Mouse (Mus musculus): ENCODE data around the gene Sqstm1. TPM values are rescaled to one million over a fixed set of nuclear protein-coding genes. Genes with fewer than 3 reads are reported as not detected.

Sqstm1 gene
- polyA plus RNA-seq, 1 experiment = 113 TPM

DNA sequence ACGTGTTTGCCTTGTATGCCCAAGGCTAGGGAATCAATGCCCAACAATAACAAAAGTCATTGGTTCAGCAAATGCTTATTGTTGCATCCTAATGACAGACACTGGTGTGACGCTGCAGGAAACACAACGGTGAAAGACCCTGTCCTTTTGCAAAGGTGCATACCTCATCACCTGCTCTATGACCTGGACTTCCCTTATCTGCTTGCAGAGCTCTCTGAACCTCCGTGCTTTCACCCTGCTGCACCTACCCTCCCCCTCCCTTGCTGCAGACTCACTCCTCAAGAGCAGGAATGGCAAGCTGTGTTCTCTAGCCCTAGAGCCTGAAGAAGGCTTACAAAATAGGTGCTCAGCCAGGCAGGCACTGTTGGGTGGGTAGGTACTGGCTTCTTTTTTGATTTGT is 15.8 kb downstream of the Sqstm1 start:
- no peak for DNase-seq (ENCODE audit: low read depth in 1 of 2, low spot score in 2 of 2)
- no peak overlapping the region for H3K4me3 ChIP-seq (ENCODE audit: extremely low read depth, insufficient read depth, insufficient read length)
- WGBS = 80% methylated on average over 4 of the region's 4 CpGs
- H3K27ac ChIP-seq (ENCODE audit: insufficient read depth, low read length) = no peak overlapping the region
- H3K4me1 ChIP-seq (ENCODE audit: control insufficient read depth, insufficient read depth, insufficient read length) = no peaks in the 10 kb centered on the region
- peaks cover 6% of the 10 kb centered on the region for H3K36me3 ChIP-seq (ENCODE audit: control insufficient read depth, insufficient read depth, low read length)
- no peaks in the 10 kb centered on the region for H3K27me3 ChIP-seq (ENCODE audit: control insufficient read depth, insufficient read depth, low read length)
- TF ChIP-seq POLR2A (IDR thresholded peaks at IDR 0.05; ENCODE audit: low read depth, low read length) (no peak), CTCF (IDR thresholded peaks at IDR 0.05; ENCODE audit: extremely low read depth, insufficient read depth, insufficient read length, insufficient replicate concordance) (no peak)

GRCm38 (mm10) chr11:50194070-50194469 is 16.6 kb downstream of the Sqstm1 start:
- no peaks in the 10 kb centered on the region for H3K4me1 ChIP-seq (ENCODE audit: control insufficient read depth, insufficient read depth, insufficient read length)
- H3K27ac ChIP-seq (ENCODE audit: insufficient read depth, low read length) = no peak overlapping the region
- TF ChIP-seq POLR2A (IDR thresholded peaks at IDR 0.05; ENCODE audit: low read depth, low read length) (no peak), CTCF (IDR thresholded peaks at IDR 0.05; ENCODE audit: extremely low read depth, insufficient read depth, insufficient read length, insufficient replicate concordance) (no peak)
- H3K27me3 ChIP-seq (ENCODE audit: control insufficient read depth, insufficient read depth, low read length) = no peaks in the 10 kb centered on the region
- H3K4me3 ChIP-seq (ENCODE audit: extremely low read depth, insufficient read depth, insufficient read length) = no peak overlapping the region
- no peak for DNase-seq (ENCODE audit: low read depth in 1 of 2, low spot score in 2 of 2)
- peaks cover 2% of the 10 kb centered on the region for H3K36me3 ChIP-seq (ENCODE audit: control insufficient read depth, insufficient read depth, low read length)
- WGBS = 85% methylated on average over 7 of the region's 7 CpGs

- Histone ChIP-seq H3K36me3 (ENCODE audit: control insufficient read depth, insufficient read depth, low read length) (no peaks in the 10 kb centered on the region), H3K4me3 (ENCODE audit: extremely low read depth, insufficient read depth, insufficient read length) (no peak overlapping the region), H3K27me3 (ENCODE audit: control insufficient read depth, insufficient read depth, low read length) (no peaks in the 10 kb centered on the region), H3K4me1 (ENCODE audit: control insufficient read depth, insufficient read depth, insufficient read length) (no peaks in the 10 kb centered on the region), H3K27ac (ENCODE audit: insufficient read depth, low read length) (no peak overlapping the region)
- WGBS = 80% methylated on average over 3 of the region's 3 CpGs
- no peak for DNase-seq (ENCODE audit: low read depth in 1 of 2, low spot score in 2 of 2)
- no peak for TF ChIP-seq POLR2A (IDR thresholded peaks at IDR 0.05; ENCODE audit: low read depth, low read length)
- TF ChIP-seq CTCF (IDR thresholded peaks at IDR 0.05; ENCODE audit: extremely low read depth, insufficient read depth, insufficient read length, insufficient replicate concordance) = no peak
Observed at GRCm38 (mm10) chr11:50192278-50192677, 18.3 kb downstream of the Sqstm1 start.

- no peaks in the 10 kb centered on the region for H3K4me1 ChIP-seq (ENCODE audit: control insufficient read depth, insufficient read depth, insufficient read length)
- WGBS = 86% methylated on average over 4 of the region's 4 CpGs
- TF ChIP-seq POLR2A (IDR thresholded peaks at IDR 0.05; ENCODE audit: low read depth, low read length) (no peak), CTCF (IDR thresholded peaks at IDR 0.05; ENCODE audit: extremely low read depth, insufficient read depth, insufficient read length, insufficient replicate concordance) (no peak)
- no peaks in the 10 kb centered on the region for H3K27me3 ChIP-seq (ENCODE audit: control insufficient read depth, insufficient read depth, low read length)
- no peak for DNase-seq (ENCODE audit: low read depth in 1 of 2, low spot score in 2 of 2)
- H3K4me3 ChIP-seq (ENCODE audit: extremely low read depth, insufficient read depth, insufficient read length) = no peak overlapping the region
- no peak overlapping the region for H3K27ac ChIP-seq (ENCODE audit: insufficient read depth, low read length)
- no peaks in the 10 kb centered on the region for H3K36me3 ChIP-seq (ENCODE audit: control insufficient read depth, insufficient read depth, low read length)
Observed at GRCm38 (mm10) chr11:50190362-50190761, 20.3 kb downstream of the Sqstm1 start.

DNA sequence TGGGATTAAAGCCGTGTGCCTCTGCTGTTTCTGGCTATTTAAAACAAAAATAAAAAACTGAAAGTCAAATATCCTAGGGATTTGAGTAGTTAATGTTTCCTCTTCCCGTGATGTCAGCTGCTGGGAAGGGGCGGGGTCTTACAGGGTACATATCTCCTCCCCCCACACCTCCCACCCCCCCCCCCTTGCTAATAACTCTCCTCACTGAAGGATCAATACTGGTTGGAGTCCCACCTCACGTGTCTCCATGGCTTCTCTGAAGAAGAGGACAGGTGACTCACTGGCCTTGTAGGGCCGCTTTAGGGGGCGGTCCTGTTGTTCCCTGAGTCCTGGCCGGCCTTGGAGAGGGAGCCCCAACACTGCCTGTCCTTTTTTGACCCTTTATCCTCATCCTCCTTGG is 21.9 kb downstream of the Sqstm1 start:
- no peaks in the 10 kb centered on the region for H3K4me1 ChIP-seq (ENCODE audit: control insufficient read depth, insufficient read depth, insufficient read length)
- 81% methylated on average over 7 of the region's 7 CpGs for WGBS
- no peaks in the 10 kb centered on the region for H3K27me3 ChIP-seq (ENCODE audit: control insufficient read depth, insufficient read depth, low read length)
- no peak overlapping the region for H3K4me3 ChIP-seq (ENCODE audit: extremely low read depth, insufficient read depth, insufficient read length)
- no peaks in the 10 kb centered on the region for H3K36me3 ChIP-seq (ENCODE audit: control insufficient read depth, insufficient read depth, low read length)
- H3K27ac ChIP-seq (ENCODE audit: insufficient read depth, low read length) = no peak overlapping the region
- DNase-seq (ENCODE audit: low read depth in 1 of 2, low spot score in 2 of 2) = no peak
- TF ChIP-seq CTCF (IDR thresholded peaks at IDR 0.05; ENCODE audit: extremely low read depth, insufficient read depth, insufficient read length, insufficient replicate concordance) (no peak), POLR2A (IDR thresholded peaks at IDR 0.05; ENCODE audit: low read depth, low read length) (no peak)

GRCm38 (mm10) chr11:50184788-50185187 is 25.8 kb downstream of the Sqstm1 start:
- 95% methylated on average over 3 of the region's 3 CpGs for WGBS
- Histone ChIP-seq H3K27me3 (ENCODE audit: control insufficient read depth, insufficient read depth, low read length) (no peaks in the 10 kb centered on the region), H3K27ac (ENCODE audit: insufficient read depth, low read length) (no peak overlapping the region), H3K36me3 (ENCODE audit: control insufficient read depth, insufficient read depth, low read length) (no peaks in the 10 kb centered on the region), H3K4me1 (ENCODE audit: control insufficient read depth, insufficient read depth, insufficient read length) (no peaks in the 10 kb centered on the region), H3K4me3 (ENCODE audit: extremely low read depth, insufficient read depth, insufficient read length) (no peak overlapping the region)
- TF ChIP-seq CTCF (IDR thresholded peaks at IDR 0.05; ENCODE audit: extremely low read depth, insufficient read depth, insufficient read length, insufficient replicate concordance) (no peak), POLR2A (IDR thresholded peaks at IDR 0.05; ENCODE audit: low read depth, low read length) (no peak)
- no peak for DNase-seq (ENCODE audit: low read depth in 1 of 2, low spot score in 2 of 2)

DNA sequence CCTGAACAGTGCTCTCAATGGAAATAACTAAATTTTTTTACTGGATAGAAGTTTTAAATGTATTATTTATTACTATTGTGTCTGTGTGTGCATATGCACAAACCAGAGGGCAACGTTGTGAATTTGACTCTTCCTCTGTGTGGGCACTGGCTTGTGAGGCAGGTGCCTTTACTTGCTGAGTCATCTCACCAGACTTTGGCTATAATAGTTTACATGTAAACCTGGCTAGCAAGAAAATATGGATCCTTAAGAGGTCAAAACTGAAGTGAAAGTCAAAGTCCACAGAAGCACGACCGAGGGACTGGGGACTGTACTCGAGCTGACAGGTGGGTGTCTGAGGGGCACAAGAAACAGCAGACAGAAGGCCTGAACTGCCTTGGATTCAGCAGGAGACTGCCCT is 27.9 kb downstream of the Sqstm1 start:
- Histone ChIP-seq H3K27me3 (ENCODE audit: control insufficient read depth, insufficient read depth, low read length) (no peaks in the 10 kb centered on the region), H3K4me3 (ENCODE audit: extremely low read depth, insufficient read depth, insufficient read length) (no peak overlapping the region), H3K27ac (ENCODE audit: insufficient read depth, low read length) (no peak overlapping the region), H3K4me1 (ENCODE audit: control insufficient read depth, insufficient read depth, insufficient read length) (no peaks in the 10 kb centered on the region), H3K36me3 (ENCODE audit: control insufficient read depth, insufficient read depth, low read length) (no peaks in the 10 kb centered on the region)
- TF ChIP-seq POLR2A (IDR thresholded peaks at IDR 0.05; ENCODE audit: low read depth, low read length) (no peak), CTCF (IDR thresholded peaks at IDR 0.05; ENCODE audit: extremely low read depth, insufficient read depth, insufficient read length, insufficient replicate concordance) (no peak)
- no peak for DNase-seq (ENCODE audit: low read depth in 1 of 2, low spot score in 2 of 2)
- WGBS = 40% methylated on average over 4 of the region's 4 CpGs

Measured in spleen, adult 2 months (tissue).